Mouse (Mus musculus): ENCODE measurements around the gene Icam4.

DNA sequence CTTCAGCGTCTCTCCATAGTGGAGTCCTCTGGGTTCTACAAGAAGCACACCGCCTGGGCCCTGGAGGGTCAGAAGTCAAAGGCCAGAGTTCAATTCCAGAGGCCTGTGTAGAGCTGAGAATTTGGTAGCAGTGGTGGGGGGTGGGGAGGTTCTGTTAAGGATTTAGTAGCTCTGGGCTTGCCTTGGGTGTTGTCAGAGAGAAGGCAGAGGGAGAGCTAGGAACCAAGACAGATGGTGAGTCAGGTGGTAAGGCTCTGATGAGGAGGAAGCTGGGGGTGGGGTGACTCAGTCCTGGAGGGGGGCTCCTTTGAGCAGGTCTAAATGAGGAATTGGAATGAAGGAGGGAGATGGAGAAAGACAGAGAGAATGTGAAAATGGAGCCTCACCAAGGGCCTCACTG, 33.8 kb downstream of the Icam4 start:
- no peak for TF ChIP-seq CTCF (IDR thresholded peaks at IDR 0.05)
- no peak for TF ChIP-seq POLR2A (IDR thresholded peaks at IDR 0.05; ENCODE audit: insufficient read depth, low read depth, low read length)
- TF ChIP-seq EP300 (IDR thresholded peaks at IDR 0.05; ENCODE audit: insufficient read depth, low read depth, low read length): no peak

All from heart, adult 2 months (tissue).